Mouse (Mus musculus) ovary, postnatal 36 days (tissue): Measurements from ENCODE around the gene Hivep2.

ENCODE experiments used
- DNase-seq: peaks from one replicate; pipeline ENCODE4 v3.0.0; 2022; ENCODE audit warnings: low spot score, mixed read lengths

Gene Hivep2

DNA sequence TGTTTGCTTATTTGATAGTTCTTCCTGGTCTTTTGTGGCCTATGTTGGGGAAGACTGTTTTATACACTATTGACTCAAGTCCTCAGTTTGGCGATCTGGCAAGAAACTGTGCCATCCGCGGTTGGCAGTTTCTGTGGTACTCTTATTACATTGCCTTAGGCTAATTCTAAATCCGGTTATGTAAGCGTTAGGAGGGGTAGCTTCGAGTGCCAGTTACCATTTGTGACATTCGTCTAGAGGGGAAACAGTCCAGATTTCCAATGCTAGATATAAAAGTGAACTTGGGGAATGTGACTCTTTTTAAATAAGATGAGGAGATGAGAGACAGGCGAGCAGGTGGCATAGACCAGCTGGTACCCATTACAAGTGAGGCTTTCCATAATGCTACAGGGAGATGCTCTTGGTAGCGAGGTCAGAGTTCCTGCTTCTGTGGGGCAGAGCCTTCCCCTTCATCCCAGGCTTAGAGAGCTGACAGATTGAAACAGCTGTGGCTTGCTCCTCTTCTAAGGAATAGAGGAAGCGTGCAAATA, 83.1 kb downstream of the Hivep2 start:
- no peak for DNase-seq

DNA sequence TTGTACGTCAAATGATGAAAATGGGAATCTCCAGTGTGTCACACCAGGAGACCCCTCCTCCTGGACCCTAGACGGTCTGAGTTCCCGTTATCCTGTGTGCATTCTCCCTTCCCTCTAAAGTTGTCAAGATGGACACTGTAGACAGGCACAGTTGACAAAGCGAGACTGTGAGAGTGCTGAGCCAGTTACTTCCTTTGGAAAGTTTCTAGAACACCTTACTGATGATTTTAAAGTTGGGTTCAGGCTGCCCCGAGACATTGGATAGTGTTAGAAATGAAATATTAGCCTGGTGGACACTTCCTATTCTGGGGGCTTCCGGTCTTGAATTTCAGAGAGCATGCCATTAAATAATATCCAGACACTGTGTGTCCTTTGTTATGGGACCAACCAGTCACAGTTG, 83.8 kb downstream of the Hivep2 start:
- no peak for DNase-seq

DNA sequence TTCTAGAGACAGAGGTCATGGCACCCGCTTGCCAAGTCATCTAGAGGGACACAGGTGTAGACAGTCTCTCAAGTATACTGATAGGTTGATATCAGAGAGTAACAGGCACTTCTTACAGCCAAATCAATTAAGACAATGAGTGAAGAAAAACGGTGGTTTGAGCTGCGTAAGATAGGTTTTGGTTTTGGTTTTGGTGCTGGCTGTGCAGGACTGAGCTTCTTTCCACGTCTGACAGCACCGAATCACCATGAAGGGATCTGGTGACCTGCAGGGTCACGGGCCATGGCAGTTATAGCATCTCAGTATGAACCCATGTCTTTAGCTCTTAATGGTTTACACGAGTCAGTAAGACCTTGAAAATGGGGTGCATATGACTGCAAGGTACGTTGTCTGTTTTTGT, 84.7 kb downstream of the Hivep2 start:
- no peak for DNase-seq

DNA sequence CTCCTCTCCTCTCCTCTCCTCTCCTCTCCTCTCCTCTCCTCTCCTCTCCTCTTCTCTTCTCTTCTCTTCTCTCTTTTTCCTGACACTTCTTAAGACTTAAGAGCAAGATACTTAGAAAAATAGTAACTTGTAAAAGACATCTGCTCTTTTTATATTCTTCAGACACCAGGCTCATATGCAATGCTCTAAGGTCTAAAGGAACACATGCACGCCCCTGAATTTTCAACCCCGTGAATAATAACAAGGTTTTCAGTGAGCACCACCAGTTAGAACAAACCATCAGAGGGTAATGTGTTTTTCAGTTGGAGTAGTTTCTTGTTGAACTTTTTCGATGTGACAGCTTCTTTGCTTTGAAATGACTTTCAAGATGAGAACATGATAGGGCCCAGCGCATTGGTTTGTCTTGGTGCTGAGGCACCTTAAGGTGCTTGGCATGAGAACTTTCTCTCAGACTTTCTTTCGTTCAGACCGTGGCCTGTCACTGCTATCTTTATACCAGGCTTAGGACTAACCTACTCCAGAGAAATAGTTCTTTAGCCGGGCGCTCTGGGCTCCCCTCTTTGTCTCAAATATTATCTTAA, 86.3 kb downstream of the Hivep2 start:
- no peak for DNase-seq

DNA sequence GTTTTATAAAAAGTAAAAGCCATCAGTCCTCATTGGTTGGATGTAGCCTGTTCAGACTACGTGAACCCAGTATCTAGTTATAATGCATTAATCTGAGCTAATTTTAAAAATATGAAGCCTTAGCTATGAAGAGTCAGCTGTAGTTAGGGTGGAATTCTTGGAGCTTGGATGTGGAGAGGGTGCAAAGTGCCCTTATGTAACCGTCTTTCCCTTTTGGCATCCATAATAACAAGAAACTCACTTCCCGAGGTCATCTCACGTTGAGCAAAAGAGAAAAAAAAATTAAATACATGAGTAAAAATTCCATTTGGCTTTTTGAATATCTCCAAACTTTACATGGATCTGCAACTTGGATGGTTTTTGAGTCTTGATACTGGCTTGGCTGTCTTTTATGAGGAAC, 89.0 kb downstream of the Hivep2 start:
- DNase-seq: no peak

DNA sequence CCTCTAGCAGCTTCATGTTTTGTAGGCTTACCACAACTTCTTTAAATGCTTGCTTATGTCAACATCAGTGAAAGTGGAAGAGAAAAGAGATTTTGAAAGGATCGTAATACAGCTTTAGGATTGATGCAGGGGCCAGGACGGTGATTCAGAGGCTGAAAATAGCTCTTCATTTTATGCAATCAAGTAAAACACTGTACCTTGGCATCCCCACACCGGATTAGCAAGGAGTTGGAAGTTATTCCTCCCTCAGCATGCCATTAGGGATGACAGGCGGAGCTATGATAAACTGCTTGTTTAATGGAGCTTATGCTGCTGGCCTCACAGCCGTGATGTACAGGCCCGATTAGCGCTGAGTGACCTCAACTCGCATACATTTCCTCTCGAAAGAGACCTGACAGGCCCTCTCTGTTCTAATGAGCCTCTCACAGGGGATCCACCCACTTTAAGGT, 89.7 kb downstream of the Hivep2 start:
- DNase-seq: no peak

DNA sequence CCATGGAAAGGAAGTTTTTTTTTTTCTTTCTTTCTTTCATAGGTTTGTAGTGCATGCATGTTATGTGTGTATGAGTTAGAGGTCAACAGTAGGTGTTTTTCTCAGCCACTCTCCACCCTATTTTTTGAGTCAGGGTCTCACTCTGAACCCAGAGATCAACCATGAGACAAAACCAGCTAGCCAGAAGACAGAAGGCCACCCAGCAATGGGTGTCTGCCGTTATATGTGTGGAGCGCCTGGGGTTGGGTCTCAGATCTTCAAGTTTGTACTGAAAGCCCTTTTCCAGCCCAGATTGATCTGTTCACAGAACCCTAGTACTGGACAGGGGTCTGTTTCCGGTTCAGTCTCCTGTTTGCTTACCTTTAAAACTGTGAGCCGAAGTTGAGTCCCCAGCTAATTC, 90.2 kb downstream of the Hivep2 start:
- no peak for DNase-seq

DNA sequence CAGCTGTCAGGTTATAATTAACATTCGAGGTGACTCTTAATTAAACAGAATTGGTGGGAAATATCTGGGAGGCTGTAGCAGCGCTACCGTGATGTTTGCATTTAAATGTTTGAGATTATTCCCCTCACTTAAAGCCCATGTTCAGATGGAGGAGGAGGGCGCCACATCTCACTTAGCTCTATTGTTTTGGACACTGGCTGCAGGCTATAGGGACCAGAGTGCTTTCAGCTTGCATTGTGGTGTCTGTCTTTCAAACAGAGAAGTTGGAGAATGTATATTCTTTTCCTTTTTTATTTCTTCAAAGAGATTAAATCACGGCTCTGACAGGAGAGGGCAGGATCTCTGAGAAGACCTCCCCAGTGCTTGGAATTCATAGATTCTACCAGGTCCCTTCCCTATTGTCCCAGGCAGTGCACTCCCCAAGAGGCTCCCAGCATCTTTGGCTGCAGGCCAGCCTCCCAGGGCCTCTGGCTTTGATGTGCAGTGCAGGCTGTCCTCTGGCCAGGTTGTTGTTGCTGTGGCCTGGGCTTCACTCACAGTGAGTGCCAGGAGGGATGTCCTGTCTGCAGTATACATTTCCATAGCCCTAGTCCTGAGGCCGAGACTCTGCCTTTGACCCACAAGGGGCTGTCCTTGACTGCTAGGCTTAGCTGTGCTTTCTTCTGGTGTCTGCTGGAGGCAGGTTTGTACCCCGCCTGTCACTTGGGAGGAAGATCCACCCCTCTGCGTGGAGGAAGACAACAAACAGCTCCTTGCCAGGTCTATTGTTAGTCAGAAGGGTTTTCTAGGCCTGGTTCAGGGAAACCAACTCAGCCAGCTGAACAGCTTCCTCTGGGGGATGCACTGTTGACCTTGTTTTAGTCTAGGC, 90.9 kb downstream of the Hivep2 start:
- DNase-seq: peak; percentile 72

DNA sequence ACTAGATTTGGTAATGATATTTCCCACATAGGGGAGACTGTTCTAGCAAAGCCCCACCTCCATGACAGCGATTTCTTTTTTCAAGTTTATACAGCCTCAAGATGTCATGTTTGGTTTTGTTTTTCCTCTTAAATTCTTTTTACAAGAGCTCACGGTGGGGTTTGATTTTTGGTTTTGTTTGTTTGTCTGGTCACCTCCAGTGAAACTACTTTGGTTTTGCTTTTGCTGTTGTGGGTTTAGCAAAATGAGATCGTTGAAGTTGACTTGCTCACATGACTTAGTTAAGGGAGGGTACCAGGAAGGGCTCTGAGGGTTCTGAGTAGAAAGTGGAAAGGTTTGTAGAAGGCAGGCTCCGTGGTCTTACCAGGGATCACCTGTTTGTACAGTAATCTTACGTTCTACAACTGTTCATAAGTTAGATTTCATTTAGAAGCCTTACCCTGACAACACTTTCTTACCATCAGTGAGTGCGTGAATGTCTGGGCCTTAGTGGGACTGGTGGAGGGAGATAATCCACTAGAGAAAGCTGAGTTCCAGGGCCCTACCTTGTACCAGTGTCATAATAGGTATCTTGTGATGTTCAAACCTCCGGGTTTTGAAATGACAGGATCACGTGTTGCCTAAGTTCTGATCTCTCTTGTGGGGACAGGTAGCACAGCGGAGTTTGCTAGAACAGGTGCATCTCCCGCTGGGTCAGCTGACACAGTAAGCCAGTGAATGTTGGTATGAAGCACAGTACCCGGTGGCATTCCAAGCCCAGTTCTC, 92.1 kb downstream of the Hivep2 start:
- DNase-seq: no peak

DNA sequence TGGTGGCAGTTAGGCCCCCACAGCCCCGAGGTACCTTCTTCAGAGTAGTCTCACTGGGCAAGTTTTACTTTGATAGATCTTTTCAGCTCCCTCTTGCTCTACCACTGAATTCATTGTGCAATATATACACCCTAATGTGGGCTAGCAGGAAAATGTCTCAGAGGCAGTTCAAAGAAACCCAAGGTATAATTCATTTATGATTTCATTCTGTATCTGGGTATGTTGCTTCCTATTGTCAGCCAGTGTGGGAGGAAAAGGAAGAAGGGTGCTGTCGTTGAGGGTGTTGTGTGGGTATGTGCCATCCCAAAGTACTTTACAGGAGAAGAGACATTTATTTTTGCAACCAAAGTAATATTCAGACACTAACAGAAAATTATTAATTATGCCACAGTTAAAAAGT, 92.9 kb downstream of the Hivep2 start:
- no peak for DNase-seq

DNA sequence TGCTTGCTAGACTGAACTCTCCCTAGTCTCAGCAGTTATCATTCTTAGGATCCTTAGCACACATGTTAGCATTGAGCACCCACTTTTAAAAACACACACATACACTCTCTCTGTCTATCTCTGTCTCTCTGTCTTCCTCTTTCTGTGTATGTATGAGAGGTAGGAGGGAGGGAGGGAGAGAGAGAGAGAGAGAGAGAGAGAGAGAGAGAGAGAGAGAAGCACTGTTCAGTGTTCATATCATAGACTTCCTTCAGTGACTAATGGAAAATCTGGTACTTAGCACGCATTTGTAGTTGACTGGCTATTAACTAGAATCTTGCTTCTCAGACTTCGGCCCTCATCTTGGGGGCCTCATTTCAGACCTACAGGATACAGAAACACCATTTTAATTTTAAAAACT, 93.7 kb downstream of the Hivep2 start:
- DNase-seq: no peak

DNA sequence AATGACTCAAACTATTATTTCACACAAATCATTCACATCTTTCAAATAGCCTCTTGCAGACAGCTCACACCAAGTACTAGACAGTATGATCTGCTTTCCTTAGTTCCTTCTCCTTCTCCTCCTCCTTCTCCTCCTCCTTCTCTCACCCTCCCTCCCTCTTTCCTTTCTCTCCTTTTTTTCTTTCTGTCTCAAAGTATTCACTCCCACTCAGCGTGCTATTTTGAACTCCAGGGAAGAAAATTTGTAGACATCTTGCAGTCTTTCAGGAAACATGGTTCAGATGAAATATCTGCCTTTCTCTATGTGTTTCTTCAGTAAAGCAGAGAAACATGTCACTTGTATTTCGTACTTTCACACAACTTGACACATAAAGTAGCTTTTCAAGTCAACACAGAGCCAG, 94.4 kb downstream of the Hivep2 start:
- no peak for DNase-seq

DNA sequence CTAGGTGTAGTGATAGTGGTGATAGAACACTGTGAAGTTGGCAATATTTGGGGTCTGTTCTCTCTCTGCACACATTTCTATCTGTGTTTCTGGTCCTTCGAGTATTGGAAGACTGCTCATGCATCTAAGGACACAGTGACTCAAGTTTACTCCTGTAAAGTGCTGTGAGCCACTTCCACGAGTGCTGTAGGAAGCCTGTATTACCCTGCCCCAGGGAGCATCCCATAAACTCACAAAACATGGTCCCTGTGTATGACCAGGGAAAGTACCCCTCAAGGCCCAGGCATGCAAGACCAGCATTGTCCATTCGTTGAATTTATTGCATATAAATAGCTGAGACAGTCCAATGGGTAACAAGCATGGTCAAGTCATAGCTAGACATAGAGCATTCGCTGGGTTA, 97.4 kb downstream of the Hivep2 start:
- DNase-seq: no peak

DNA sequence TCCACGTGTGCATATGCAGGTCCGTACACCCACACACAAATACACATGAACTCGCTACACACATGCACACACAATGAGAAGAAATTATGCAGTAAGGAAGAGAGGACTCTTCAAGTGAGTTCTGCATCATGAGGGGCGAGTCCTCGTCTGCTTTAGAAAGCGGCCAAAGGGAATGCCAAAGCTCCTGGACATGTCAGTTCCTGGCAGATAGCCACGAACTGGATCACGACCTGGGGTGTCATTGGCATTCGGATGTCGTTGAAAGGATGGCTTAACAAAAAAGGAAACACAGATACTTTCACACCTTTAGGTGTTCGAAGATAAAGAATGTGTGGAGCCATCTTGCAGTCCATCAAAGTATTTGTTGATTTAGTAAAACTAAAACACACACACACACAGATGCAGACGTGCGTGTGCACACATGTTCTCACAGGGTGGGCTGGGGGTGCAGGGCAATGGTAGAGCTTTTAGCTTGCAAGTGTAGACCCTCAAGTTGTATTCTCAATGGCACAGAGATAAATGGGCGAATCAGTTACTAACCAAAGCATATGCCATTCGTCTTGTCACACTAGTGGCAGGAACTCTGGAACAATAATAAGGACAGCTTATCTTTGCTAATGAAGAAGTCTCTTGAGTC, 99.0 kb downstream of the Hivep2 start:
- no peak for DNase-seq

DNA sequence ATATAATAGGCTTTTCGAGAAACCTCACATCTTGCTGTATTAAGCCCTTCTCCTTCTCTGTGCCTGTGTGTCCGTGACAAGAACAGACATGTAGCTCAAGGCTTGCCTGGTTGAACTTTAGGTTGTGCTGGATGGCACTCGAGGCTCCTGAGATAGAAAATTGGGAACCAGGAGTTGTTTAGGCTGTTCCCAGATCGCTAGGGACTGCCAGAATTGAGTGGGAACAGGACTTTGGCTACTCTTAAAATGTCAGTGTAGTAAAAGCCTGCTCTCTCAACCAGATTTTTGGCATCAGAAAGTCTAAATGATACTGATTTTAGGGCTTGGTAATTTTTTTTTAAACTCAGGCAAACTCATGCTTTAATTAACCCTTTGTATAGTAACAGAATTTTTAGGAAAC, 101.9 kb downstream of the Hivep2 start:
- no peak for DNase-seq

DNA sequence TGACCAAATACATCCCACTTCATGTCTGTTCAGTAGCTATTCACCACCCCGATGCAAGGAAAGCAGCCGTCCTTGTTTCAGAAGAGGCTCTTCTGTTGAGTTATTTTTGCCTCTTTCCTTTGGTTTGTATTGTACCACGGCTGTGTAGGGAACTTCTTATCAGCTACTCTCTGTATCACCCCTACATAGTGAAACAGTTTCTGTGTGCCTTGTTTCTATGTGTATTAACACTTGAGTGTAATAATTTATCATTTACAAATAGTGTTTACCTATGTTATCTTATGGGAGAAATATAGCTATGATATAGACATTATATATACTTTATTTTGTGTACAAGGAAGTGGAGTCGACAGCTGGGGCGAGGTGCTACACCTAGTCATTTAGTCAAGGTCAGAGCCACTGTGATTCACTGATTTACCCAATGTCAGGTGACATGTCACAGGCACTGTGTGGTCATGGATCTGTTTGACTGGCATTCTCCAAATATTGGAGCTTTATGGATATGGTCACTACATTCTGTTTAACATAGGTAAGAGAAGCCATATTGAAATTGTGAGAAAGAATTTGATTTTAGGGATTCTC, 104.7 kb downstream of the Hivep2 start:
- no peak for DNase-seq

DNA sequence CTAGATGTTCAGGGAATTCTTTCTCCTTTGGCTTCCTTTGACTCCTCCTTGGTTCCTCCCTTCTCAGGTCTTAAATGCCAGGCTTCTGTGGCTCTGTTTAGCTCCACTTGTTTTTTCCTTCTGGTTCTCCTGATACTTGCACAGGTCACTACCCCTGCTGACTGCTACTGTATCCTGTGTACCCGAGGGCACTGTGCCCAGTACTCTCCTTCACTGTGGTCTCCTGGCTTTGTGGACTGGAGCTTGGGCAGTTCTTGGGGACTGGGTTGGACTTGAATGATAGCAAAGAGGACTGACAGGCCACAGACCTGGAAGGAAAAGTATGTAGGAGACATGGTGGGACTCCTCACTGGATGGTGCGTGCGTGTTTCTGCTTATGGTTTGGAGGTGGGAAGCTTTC, 106.6 kb downstream of the Hivep2 start:
- no peak for DNase-seq

DNA sequence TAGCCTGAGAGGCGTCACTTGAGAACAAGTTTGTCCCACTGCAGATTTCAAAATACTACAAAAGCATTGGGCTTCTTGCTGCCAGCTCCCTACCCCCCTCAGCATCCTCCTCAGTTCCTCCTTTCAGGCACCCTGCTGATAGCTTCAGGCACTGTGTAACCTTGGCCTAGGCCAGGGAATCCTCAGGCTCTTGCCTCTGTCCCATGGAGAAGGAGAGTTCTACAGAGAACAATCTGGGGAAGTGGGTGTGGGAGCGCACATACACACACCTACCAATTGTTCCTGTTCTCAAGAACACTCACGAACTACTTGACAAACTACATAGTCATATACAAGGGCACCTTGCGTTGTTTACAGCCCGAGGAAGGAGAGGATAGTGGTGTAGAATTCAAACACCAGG, 109.9 kb downstream of the Hivep2 start:
- DNase-seq: no peak

DNA sequence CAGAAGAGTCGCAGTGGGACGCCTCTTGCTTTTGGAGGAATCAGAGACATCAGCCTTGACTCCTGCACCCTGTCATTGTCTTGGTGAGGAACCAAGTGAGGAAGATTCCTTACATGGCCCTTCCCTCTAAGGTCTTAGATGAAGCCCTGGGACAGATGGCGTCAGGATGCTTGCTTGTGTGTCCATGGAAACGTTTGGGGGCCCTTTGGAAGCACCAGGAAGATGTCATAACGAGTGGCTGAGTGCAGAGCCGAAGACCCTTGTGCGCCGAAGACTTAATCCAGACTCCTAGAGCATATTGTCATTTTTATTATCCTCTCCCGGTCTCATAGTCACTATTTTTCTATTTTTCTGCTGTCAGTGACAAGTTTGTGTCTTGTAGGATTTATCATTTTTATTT, 111.0 kb downstream of the Hivep2 start:
- no peak for DNase-seq

DNA sequence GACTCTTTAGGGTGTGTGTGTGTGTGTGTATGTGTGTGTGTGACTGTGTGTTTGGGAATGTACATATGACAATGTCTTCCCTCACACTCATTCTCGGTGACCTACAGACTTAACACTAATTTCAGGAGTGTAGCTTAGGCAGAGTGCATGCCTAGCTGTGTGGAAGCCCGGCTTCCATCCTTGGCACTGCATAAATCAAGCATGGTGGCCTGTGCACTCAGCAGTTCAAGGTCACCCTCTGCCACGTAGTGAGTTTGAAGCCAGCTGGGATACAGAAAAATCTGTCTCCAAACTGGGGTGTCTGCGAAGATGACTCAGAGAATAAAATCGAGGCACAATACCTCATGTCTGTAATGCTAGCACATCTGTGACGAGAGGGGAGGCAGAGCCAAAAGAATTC, 115.0 kb downstream of the Hivep2 start:
- no peak for DNase-seq

DNA sequence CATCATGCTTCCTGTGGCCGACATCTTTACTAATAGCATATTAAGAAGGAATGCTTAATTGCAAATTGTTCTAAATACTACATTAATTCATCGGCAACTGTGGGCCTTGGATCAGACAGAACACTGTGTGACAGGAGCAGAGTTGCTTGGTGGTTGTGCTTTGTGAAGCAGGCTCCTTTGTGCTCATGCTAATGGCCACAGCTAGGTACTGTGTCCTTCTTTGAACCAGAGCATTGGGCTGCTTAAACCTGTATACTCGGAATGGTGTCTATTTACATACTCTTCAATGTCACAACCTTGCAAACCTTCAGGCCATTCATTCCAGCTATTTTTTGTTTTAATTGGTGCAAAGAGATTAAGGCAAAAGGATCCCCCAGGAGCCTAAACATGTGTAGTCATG, 115.9 kb downstream of the Hivep2 start:
- DNase-seq: no peak

DNA sequence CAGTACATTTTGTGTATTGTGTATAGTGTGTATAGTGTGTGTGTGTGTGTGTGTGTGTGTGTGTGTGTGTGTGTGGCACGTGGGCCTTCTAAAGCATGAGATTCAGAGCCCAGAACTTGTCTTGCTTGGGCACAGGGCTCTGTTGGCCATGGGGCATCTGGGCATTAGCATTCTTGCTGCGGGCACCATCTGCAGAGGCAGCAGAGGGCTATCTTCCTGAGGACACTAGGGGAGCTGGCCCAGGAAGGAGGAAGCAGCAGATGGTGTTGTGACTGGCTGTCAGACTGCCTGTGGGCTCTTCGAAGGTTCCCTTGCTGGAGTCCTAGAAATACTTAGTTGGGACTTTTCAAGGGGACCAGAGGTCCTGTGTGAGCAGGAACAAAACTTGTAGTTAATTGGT, 116.4 kb downstream of the Hivep2 start:
- DNase-seq: no peak
